Mouse (Mus musculus) naive thymus-derived CD4-positive, alpha-beta T cell, adult 5 months (primary cell): ENCODE results near the gene Olfr561. TPM values are rescaled to one million over a fixed set of nuclear protein-coding genes. Genes with fewer than 3 reads are reported as not detected.

ENCODE experiments used
- polyA plus RNA-seq: library from polyadenylated mRNA; unstranded; fragments of 100-300 nt; shearing (Covaris generic); gene quantifications from one replicate; pipeline ENCODE4 v1.2.1, GENCODE M21; 2017

The Olfr561 gene
- polyA plus RNA-seq: not detected

GRCm38 (mm10) chr7:102770921-102771320 is at the start of gene Olfr561:
Gene Olfr561, plus strand, starts transcription at chr7:102771221.

GRCm38 (mm10) chr7:102727391-102727790 is 43.6 kb upstream of the Olfr561 start, which contains the start of gene Olfr559:
Gene Olfr559, minus strand, starts transcription at chr7:102727491.

GRCm38 (mm10) chr7:102759266-102759665 is 11.8 kb upstream of the Olfr561 start, which contains the start of the genes Olfr560 and Olfr78:
Gene Olfr560, minus strand, starts transcription at chr7:102759366.
Gene Olfr78, minus strand, starts transcription at chr7:102759471.

GRCm38 (mm10) chr7:102803180-102803579 is 32.2 kb downstream of the Olfr561 start, which contains the start of gene Olfr564:
Gene Olfr564, plus strand, starts transcription at chr7:102803480.

Other genes starting within 250 kb of the Olfr561 start
- not detected for gene Olfr547, start 236.5 kb upstream of the Olfr561 start, polyA plus RNA-seq
- not detected for gene Olfr548-ps1, start 230.3 kb upstream of the Olfr561 start, polyA plus RNA-seq
- not detected for gene Olfr549, start 221.4 kb upstream of the Olfr561 start, polyA plus RNA-seq
- 28.9 TPM for gene Trim21, start 205.7 kb upstream of the Olfr561 start, polyA plus RNA-seq
- gene Olfr550, start 199.8 kb upstream of the Olfr561 start, polyA plus RNA-seq: not detected
- not detected for gene Olfr551, start 179.3 kb upstream of the Olfr561 start, polyA plus RNA-seq
- not detected for gene Olfr552, start 173.5 kb upstream of the Olfr561 start, polyA plus RNA-seq
- gene Olfr553, start 153.0 kb upstream of the Olfr561 start, polyA plus RNA-seq: not detected
- 0.30 TPM for gene Olfr554, start 132.8 kb upstream of the Olfr561 start, polyA plus RNA-seq
- not detected for gene Olfr555, start 112.4 kb upstream of the Olfr561 start, polyA plus RNA-seq
- not detected for gene Olfr556, start 106.3 kb upstream of the Olfr561 start, polyA plus RNA-seq
- 10.0 TPM for gene Trim68, start 83.9 kb upstream of the Olfr561 start, polyA plus RNA-seq
- gene Olfr557, start 75.3 kb upstream of the Olfr561 start, polyA plus RNA-seq: not detected
- not detected for gene Olfr558, start 69.0 kb upstream of the Olfr561 start, polyA plus RNA-seq
- gene Olfr33, start 52.2 kb upstream of the Olfr561 start, polyA plus RNA-seq: not detected
- gene Olfr559, start 43.7 kb upstream of the Olfr561 start, polyA plus RNA-seq: not detected
- gene Olfr560, start 11.9 kb upstream of the Olfr561 start, polyA plus RNA-seq: not detected
- not detected for gene Olfr78, start 11.8 kb upstream of the Olfr561 start, polyA plus RNA-seq
- gene Olfr564, start 32.3 kb downstream of the Olfr561 start, polyA plus RNA-seq: not detected
- not detected for gene Olfr566, start 87.5 kb downstream of the Olfr561 start, polyA plus RNA-seq
- gene Olfr568, start 105.9 kb downstream of the Olfr561 start, polyA plus RNA-seq: 0.37 TPM
- gene Olfr569, start 119.7 kb downstream of the Olfr561 start, polyA plus RNA-seq: not detected
- not detected for gene Olfr570, start 123.4 kb downstream of the Olfr561 start, polyA plus RNA-seq
- gene Olfr571, start 146.3 kb downstream of the Olfr561 start, polyA plus RNA-seq: not detected
- gene Olfr572, start 153.2 kb downstream of the Olfr561 start, polyA plus RNA-seq: not detected
- gene Olfr573-ps1, start 171.4 kb downstream of the Olfr561 start, polyA plus RNA-seq: 0.66 TPM
- gene Olfr574, start 177.2 kb downstream of the Olfr561 start, polyA plus RNA-seq: not detected
- not detected for gene Olfr575, start 187.6 kb downstream of the Olfr561 start, polyA plus RNA-seq
- gene Olfr576, start 191.4 kb downstream of the Olfr561 start, polyA plus RNA-seq: not detected
- gene Olfr577, start 204.7 kb downstream of the Olfr561 start, polyA plus RNA-seq: not detected
- gene Olfr578, start 218.1 kb downstream of the Olfr561 start, polyA plus RNA-seq: not detected